Mouse (Mus musculus) cerebellum, adult 2 months (tissue): ENCODE measurements around the gene Ccdc136. TPM values are rescaled to one million over a fixed set of nuclear protein-coding genes. Genes with fewer than 3 reads are reported as not detected.

Experiments
- DNase-seq, 2 experiments: peaks; one replicate each; pipeline ENCODE4 v3.0.0; 2021
- H3K27ac ChIP-seq: fragments of 200-500 bp; 2 replicates; pipeline ENCODE4 v1.5.1; 2012; ENCODE audit warnings: low read length, control low read depth, inconsistent platforms; ENCODE audit not compliant: insufficient read depth
- H3K27me3 ChIP-seq: fragments of 200-500 bp; 2 replicates; pipeline ENCODE4 v1.6.1; 2012; ENCODE audit warnings: inconsistent platforms, mild to moderate bottlenecking, low read length, moderate library complexity; ENCODE audit not compliant: control insufficient read depth, insufficient read depth
- H3K4me1 ChIP-seq: fragments of 200-500 bp; 2 replicates; pipeline ENCODE4 v1.6.1; 2011; ENCODE audit warnings: low read length; ENCODE audit not compliant: control insufficient read depth, insufficient read depth
- H3K4me3 ChIP-seq: fragments of 200-500 bp; replicated peaks from 2 replicates; pipeline ENCODE3; 2011; ENCODE audit warnings: mild to moderate bottlenecking, low read depth, low read length, control low read depth; ENCODE audit not compliant: insufficient read depth
- CTCF ChIP-seq: fragments of 200-500 bp; IDR thresholded peaks from 2 replicates; pipeline ENCODE4 v1.5.1; 2011; ENCODE audit warnings: low read depth, mild to moderate bottlenecking, control low read depth, low read length, moderate library complexity, borderline replicate concordance; ENCODE audit not compliant: insufficient read depth
- POLR2A ChIP-seq: fragments of 200-500 bp; IDR thresholded peaks from 2 replicates; pipeline ENCODE4 v1.6.1; 2011; ENCODE audit warnings: low read length, control low read depth, borderline replicate concordance; ENCODE audit not compliant: insufficient read depth
- WGBS: fragments of 180-500 bp; shearing (Covaris S2); methylation state at CpG from one replicate; pipeline ENCODE4 v1.1.7; 2018; 5-methylcytosine and 5-hydroxymethylcytosine counted together
- polyA plus RNA-seq: library from polyadenylated mRNA; depleted of rRNA; stranded (reverse); fragments of >200 nt; gene quantifications from 2 replicates; pipeline ENCODE4 v1.2.3, GENCODE M21; 2012

The Ccdc136 gene
- polyA plus RNA-seq, 1 experiment, result 164 TPM

DNA sequence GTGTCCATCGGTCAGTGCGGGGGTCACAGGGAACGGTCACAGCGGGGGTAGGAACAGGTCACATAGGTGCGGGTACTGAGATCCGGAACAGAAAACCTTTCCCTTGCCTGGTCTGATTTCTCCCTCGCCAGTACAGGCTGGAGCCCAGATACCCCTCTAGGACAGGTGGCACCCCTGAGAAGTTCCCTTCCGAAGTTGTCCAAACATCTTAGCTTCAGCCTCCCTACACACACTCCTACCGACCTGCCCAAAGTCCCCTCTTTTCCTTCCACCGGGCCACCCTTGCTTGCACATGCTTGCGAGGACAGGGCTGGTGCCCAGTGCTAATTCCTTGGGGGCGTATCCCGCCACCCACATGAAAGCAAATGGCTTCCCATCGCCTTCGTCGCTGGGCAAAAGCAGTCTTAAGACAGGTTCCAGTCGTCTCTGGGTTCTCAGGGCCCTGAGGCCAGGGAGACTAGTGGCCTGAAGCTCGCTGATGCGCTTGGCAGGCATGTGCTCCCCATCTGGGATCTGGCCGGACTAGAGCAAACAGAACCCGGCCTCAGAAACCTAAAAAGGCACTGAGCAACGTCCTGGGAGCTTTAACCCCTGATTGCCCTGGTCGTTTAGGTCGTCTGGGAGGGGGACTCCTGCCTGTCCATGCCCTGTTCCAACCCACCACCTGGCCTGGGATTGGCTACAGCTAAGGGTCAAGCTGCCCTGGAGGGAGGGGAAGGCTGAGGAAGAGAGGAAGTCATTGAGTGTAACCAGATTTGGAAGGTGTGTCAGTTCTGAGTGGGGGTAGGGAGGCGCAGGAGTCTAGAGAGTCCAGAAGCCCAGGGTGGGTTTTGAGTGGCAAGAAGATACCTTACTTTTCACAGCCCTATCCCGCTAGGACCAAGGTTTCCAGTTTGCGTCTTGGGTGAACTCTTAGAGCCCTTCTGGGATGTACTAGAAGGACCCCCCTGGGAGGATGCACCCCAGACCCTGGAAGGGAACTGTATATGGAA is 38.0 kb downstream of the Ccdc136 start:
- WGBS, result 15% methylated on average over 27 of the region's 27 CpGs
- TF ChIP-seq POLR2A (no peak), CTCF (no peak)
- Histone ChIP-seq H3K4me1 (no peaks in the 10 kb centered on the region), H3K27me3 (no peaks in the 10 kb centered on the region; the same call in 1 of the 2 replicates), H3K4me3 (no peak overlapping the region), H3K27ac (no peak overlapping the region)
- DNase-seq, result peak in 1 of 2 experiments; percentile 19

- Histone ChIP-seq H3K4me3 (no peak overlapping the region), H3K4me1 (no peaks in the 10 kb centered on the region), H3K27me3 (no peaks in the 10 kb centered on the region; the same call in 1 of the 2 replicates), H3K27ac (no peak overlapping the region)
- 8% methylated on average over 12 of the region's 13 CpGs for WGBS
- DNase-seq, result no peak
- TF ChIP-seq POLR2A (no peak), CTCF (no peak)
Measured at GRCm38 (mm10) chr6:29434911-29435691, 39.0 kb downstream of the Ccdc136 start.

DNA sequence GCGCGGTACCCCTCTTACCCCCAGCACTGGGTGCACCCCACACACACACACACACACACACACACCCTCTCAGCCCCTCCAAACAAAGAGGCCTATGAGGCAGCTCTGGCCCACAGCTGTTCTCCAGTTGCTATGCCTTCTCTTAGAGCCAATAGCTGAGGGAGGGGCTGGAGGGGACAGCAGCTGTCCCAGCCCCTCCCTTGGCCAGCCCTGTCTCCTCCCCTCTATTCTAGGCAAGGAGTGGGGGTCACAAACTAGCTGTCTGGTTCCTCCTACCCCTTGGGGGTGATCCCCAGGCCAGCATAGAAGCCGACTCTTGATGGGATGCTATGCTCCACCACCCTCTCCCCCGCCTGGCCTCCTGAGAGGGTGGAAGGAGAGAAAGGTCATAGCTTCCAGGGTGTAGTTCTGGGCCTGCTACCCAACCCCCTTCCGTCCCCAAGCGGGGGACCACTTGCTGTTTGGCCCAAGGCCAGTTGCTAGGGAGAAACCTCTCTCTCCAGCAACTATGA is 39.9 kb downstream of the Ccdc136 start:
- Histone ChIP-seq H3K4me1 (no peaks in the 10 kb centered on the region), H3K27me3 (no peaks in the 10 kb centered on the region; the same call in 1 of the 2 replicates), H3K4me3 (no peak overlapping the region), H3K27ac (no peak overlapping the region)
- no peak for TF ChIP-seq POLR2A
- TF ChIP-seq CTCF, result no peak
- WGBS, result 27% methylated on average over 6 of the region's 6 CpGs
- no peak for DNase-seq

DNA sequence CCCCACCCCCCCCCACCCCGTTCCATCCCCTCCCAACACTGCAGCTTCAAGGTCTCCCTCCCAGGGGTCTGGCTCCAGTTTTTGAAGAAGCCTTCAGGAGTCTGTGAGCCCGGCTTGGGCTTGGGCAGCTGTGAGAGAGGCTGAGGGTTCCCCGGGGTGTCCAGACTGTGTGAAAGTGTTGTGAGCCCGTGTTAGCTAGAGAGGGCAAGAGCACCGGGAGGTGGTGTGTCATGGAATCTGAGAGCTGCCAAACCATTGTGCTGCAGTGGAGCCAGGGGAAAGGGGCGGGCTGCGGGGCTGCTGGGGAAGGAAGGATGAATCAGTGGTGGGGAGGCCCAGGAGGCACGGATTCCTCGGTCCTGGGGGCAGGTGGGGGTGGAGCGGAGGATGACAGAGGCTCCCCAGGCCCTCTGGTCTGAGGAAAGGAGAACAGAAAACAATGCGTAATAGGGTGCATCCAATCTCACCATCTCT is 40.4 kb downstream of the Ccdc136 start:
- TF ChIP-seq POLR2A, result no peak
- DNase-seq, result no peak
- no peak overlapping the region for H3K27ac ChIP-seq
- H3K4me1 ChIP-seq, result no peaks in the 10 kb centered on the region
- 16% methylated on average over 11 of the region's 11 CpGs for WGBS
- no peak overlapping the region for H3K4me3 ChIP-seq
- no peaks in the 10 kb centered on the region; the same call in 1 of the 2 replicates for H3K27me3 ChIP-seq

DNA sequence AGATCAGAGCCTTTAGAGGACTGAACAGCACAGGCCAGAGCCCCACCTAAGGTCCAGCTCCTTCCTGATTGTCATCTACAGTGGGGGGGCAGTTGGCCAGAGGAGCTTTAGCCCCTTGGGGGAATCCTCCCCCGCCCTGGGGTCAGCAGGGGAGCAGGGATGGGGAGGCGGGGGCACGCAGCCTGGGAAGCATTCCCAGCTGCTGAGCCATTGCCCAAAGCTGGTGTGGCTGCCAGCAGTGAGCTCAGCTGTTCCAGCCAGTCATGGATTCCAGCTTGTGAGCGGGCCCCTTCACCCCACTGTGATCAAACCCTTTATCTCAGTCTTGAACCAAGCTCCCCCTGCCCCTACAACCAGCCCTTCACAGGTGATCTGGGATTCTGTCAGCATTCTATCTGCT is 43.1 kb downstream of the Ccdc136 start:
- H3K27ac ChIP-seq, result no peak overlapping the region
- H3K4me3 ChIP-seq, result no peak overlapping the region
- no peaks in the 10 kb centered on the region for H3K27me3 ChIP-seq
- TF ChIP-seq CTCF (no peak), POLR2A (no peak)
- H3K4me1 ChIP-seq, result no peaks in the 10 kb centered on the region
- no peak for DNase-seq
- 29% methylated on average over 4 of the region's 4 CpGs for WGBS

GRCm38 (mm10) chr6:29439789-29440188 is 43.7 kb downstream of the Ccdc136 start:
- Histone ChIP-seq H3K27ac (no peak overlapping the region), H3K4me3 (no peak overlapping the region), H3K27me3 (no peaks in the 10 kb centered on the region), H3K4me1 (no peaks in the 10 kb centered on the region)
- WGBS, result 73% methylated on average over 6 of the region's 6 CpGs
- TF ChIP-seq POLR2A (no peak), CTCF (no peak)
- no peak for DNase-seq

DNA sequence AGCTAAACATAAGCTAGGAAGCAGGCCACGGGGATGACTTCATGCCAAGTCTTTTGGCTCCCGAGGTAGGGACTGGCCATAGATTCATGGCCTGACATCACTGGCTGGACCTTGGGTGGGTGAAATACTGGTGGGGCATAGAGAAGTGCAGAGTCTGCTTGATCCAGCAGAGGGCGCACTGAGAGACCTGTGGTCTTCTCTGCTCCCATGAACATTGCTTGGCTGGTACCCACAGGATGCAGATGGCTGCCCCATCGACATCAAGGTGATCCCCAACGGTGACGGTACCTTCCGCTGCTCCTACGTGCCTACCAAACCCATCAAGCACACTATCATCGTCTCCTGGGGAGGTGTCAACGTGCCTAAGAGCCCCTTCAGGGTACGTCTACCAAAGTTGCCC is 48.7 kb downstream of the Ccdc136 start:
- H3K27me3 ChIP-seq, result no peaks in the 10 kb centered on the region
- TF ChIP-seq CTCF (peak; percentile 47; the same call in 1 of the 2 replicates), POLR2A (no peak)
- no peak for DNase-seq
- no peaks in the 10 kb centered on the region for H3K4me1 ChIP-seq
- no peak overlapping the region for H3K4me3 ChIP-seq
- no peak overlapping the region for H3K27ac ChIP-seq
- WGBS, result 53% methylated on average over 11 of the region's 11 CpGs
